Mouse (Mus musculus): ENCODE measurements around the gene Rap2a. TPM values are rescaled to one million over a fixed set of nuclear protein-coding genes. Genes with fewer than 3 reads are reported as not detected.
A peak's percentile ranks its signal among the peaks of the same experiment; 100 is the strongest.

Gene Rap2a
- total and polyA plus RNA-seq, 3 experiments = 1.3 to 1.5 (median 1.4) TPM

- Histone ChIP-seq H3K27me3 (replicated peaks) (no peaks in the 10 kb centered on the region), H3K9ac (ENCODE audit: insufficient read depth, low read depth) (no peak overlapping the region), H3K4me1 (ENCODE audit: control insufficient read depth in 1 of 2, insufficient read depth in 2 of 2) (peaks cover 6 to 7% of the 10 kb centered on the region in 2 experiments; a peak in 3 of 4 replicates), H3K4me2 (ENCODE audit: insufficient read depth, low read depth, poor library complexity, severe bottlenecking) (no peak overlapping the region), H3K27ac (ENCODE audit: insufficient read depth, low read depth) (no peak overlapping the region), H3K9me3 (replicated peaks; ENCODE audit: low read length) (no peaks in the 10 kb centered on the region), H3K4me3 (replicated peaks in 1 of 3; ENCODE audit: low read depth in 2 of 3, low read length in 2 of 3, poor library complexity in 1 of 3) (no peak overlapping the region), H3K79me2 (replicated peaks; ENCODE audit: control insufficient read depth, extremely low read depth, insufficient read depth, poor library complexity, severe bottlenecking) (no peaks in the 10 kb centered on the region), H3K36me3 (replicated peaks in 1 of 2; ENCODE audit: control insufficient read depth in 1 of 2, insufficient read depth in 1 of 2, low read length in 1 of 2) (no peaks in the 10 kb centered on the region)
- in situ Hi-C loops (cut with MboI; ENCODE audit: low pct_ligation_motif_present, low pct_unique_long_range_greater_than_20kb, low sequenced_read_pairs) (no loop called here), dilution Hi-C loops (cut with MboI; ENCODE audit: extremely low pct_ligation_motif_present, extremely low pct_unique_long_range_greater_than_20kb, low sequenced_read_pairs) (no loop called here)
- TF ChIP-seq EP300 (IDR thresholded peaks at IDR 0.05; ENCODE audit: low read length) (no peak), GABPA (IDR thresholded peaks at IDR 0.05; ENCODE audit: insufficient replicate concordance, low read depth, low read length) (no peak), SMC3 (IDR thresholded peaks at IDR 0.05; ENCODE audit: low read depth, low read length) (no peak), MYC (IDR thresholded peaks at IDR 0.05; ENCODE audit: low read depth, low read length) (no peak), UBTF (IDR thresholded peaks at IDR 0.05; ENCODE audit: low read depth, low read length) (no peak), CHD1 (IDR thresholded peaks at IDR 0.05; ENCODE audit: low read depth, low read length) (no peak), ZMIZ1 (IDR thresholded peaks at IDR 0.05; ENCODE audit: low read depth, low read length) (no peak)
- no peak for DNase-seq (ENCODE audit: extremely low read depth)
Measured at GRCm38 (mm10) chr14:120534841-120535271, 56.6 kb downstream of the Rap2a start.

DNA sequence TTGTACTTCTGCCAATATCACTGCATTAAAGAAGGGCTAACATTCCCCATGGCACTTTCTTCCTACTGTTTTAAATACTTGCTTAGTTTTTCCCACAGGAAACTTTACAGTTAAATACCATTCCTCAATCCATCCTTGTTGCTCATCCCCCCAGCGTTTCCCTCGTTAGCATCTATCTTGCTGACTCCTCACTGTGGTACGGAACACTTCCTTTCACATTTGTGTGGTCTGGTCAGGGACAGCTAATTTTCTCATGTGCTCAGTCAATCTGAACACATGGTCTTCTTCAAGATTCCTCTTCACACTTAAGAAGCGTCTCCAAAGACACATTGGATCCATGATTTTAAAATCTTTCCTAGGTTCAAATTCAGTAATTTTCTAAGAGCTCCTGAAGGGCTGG lies 57.2 kb downstream of the Rap2a start:
- no peak overlapping the region for H3K4me3 ChIP-seq (replicated peaks in 1 of 3; ENCODE audit: low read depth in 2 of 3, low read length in 2 of 3, poor library complexity in 1 of 3)
- 0 out of 2 replicates have a peak overlapping the region, but pooled peaks have one; percentile 5 for H3K4me2 ChIP-seq (ENCODE audit: insufficient read depth, low read depth, poor library complexity, severe bottlenecking)
- TF ChIP-seq ETS1 (conservative IDR thresholded peaks at IDR 0.05; ENCODE audit: low read depth, low read length) (no peak), UBTF (IDR thresholded peaks at IDR 0.05; ENCODE audit: low read depth, low read length) (no peak), E2F4 (IDR thresholded peaks at IDR 0.05; ENCODE audit: insufficient replicate concordance, low read depth, low read length) (no peak), MEF2A (IDR thresholded peaks at IDR 0.05; ENCODE audit: borderline replicate concordance, low read depth, low read length) (no peak), RCOR1 (conservative IDR thresholded peaks at IDR 0.05; ENCODE audit: low read depth, low read length) (no peak), PAX5 (IDR thresholded peaks at IDR 0.05; ENCODE audit: low read length) (no peak), HCFC1 (IDR thresholded peaks at IDR 0.05; ENCODE audit: low read depth, low read length) (no peak), NELFE (IDR thresholded peaks at IDR 0.05; ENCODE audit: low read depth, low read length) (no peak), MAFK (IDR thresholded peaks at IDR 0.05; ENCODE audit: insufficient replicate concordance, low read length) (no peak), CHD1 (IDR thresholded peaks at IDR 0.05; ENCODE audit: low read depth, low read length) (no peak), CTCF (conservative IDR thresholded peaks at IDR 0.05 in 1 of 2, IDR thresholded peaks at IDR 0.05 in 1 of 2; ENCODE audit: low read depth in 2 of 2, low read length in 2 of 2) (no peak), NRF1 (IDR thresholded peaks at IDR 0.05; ENCODE audit: low read depth, low read length) (no peak), SMC3 (IDR thresholded peaks at IDR 0.05; ENCODE audit: low read depth, low read length) (no peak), MAZ (IDR thresholded peaks at IDR 0.05; ENCODE audit: low read depth, low read length) (no peak), USF2 (conservative IDR thresholded peaks at IDR 0.05; ENCODE audit: low read depth, low read length) (no peak), ZKSCAN1 (IDR thresholded peaks at IDR 0.05; ENCODE audit: borderline replicate concordance, low read depth, low read length) (no peak)
- in situ Hi-C loops (cut with MboI; ENCODE audit: low pct_ligation_motif_present, low pct_unique_long_range_greater_than_20kb, low sequenced_read_pairs) = no loop called here
- no peaks in the 10 kb centered on the region for H3K9me3 ChIP-seq (replicated peaks; ENCODE audit: low read length)
- H3K79me2 ChIP-seq (replicated peaks; ENCODE audit: control insufficient read depth, extremely low read depth, insufficient read depth, poor library complexity, severe bottlenecking) = no peaks in the 10 kb centered on the region
- peaks cover 6 to 7% of the 10 kb centered on the region in 2 experiments; a peak in 3 of 4 replicates for H3K4me1 ChIP-seq (ENCODE audit: control insufficient read depth in 1 of 2, insufficient read depth in 2 of 2)
- H3K36me3 ChIP-seq (replicated peaks in 1 of 2; ENCODE audit: control insufficient read depth in 1 of 2, insufficient read depth in 1 of 2, low read length in 1 of 2) = no peaks in the 10 kb centered on the region
- dilution Hi-C loops (cut with MboI; ENCODE audit: extremely low pct_ligation_motif_present, extremely low pct_unique_long_range_greater_than_20kb, low sequenced_read_pairs) = no loop called here
- no peaks in the 10 kb centered on the region for H3K27me3 ChIP-seq (replicated peaks)
- no peak overlapping the region for H3K27ac ChIP-seq (ENCODE audit: insufficient read depth, low read depth)
- no peak for DNase-seq (ENCODE audit: extremely low read depth)
- H3K9ac ChIP-seq (ENCODE audit: insufficient read depth, low read depth) = no peak overlapping the region

All from CH12.LX (cell line).